In the genomic region with DNA sequence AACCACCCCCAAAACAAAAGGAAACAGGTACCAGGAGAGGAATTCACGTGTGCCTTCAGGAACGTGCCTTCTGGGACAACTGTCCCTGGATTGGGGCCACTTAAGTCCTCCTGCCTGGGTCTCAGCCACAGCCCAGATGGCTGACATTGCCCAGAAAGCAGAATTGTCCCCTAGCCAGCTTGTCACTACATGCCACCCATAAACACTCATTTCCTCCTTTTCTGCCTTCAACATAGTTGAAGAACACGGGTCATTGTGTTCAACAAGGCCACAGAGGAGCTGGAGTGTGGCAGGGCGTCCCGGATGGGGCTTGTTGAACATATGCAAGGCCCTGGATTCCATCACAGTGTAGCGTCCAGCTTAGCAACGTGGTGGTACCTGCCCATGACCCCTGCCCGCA, we compare ENCODE assay signal across 9 mouse cellular contexts. TPM values are rescaled to one million over a fixed set of nuclear protein-coding genes. Genes with fewer than 3 reads are reported as not detected.
DNase-seq lines count a peak whose midpoint lies in the region; ATAC-seq and TF ChIP-seq lines count a peak whose summit lies in the region.
"Had no signal": no experiment of that assay in that cellular context is flagged by ENCODE, and none has a peak within 500 bp of the region (broad histone marks: within the 10 kb centered on the region; RNA-seq: fewer than 3 reads in every experiment).

No protein-coding gene starts in this region.

- no peaks in the 10 kb centered on the region for H3K9me3 ChIP-seq in limb, embryonic 11.5 days (ENCODE audit: control insufficient read depth, low read length)

- peaks cover 11% of the 10 kb centered on the region for H3K4me1 ChIP-seq in limb, embryonic 11.5 days (ENCODE audit: control insufficient read depth, insufficient read depth, low read length)

- intact Hi-C loops in gastrocnemius, postnatal 14 days (cut with DNase I; ENCODE audit: low total_unique reads): no loop called here

- no peak overlapping the region for H3K4me2 ChIP-seq in limb, embryonic 11.5 days (ENCODE audit: low read depth, severe bottlenecking)

- H3K27me3 ChIP-seq in limb, embryonic 11.5 days (ENCODE audit: control insufficient read depth, insufficient read depth, low read length): no peaks in the 10 kb centered on the region

- no peak for ATAC-seq in limb, embryonic 11.5 days (ENCODE audit: insufficient number of reproducible peaks, low FRiP score, low TSS enrichment, low read depth)
- peak; percentile 40 for ATAC-seq in monocyte, adult 5-6 weeks (replicated peaks; ENCODE audit: insufficient number of reproducible peaks, low FRiP score, low TSS enrichment, poor library complexity, severe bottlenecking)

- DNase-seq in layer of hippocampus, adult 2 months (ENCODE audit: low spot score in 2 of 2): no peak
- DNase-seq in layer of hippocampus, adult 9-11 months: no peak
- peak; percentile 77 for DNase-seq in cerebellum, adult 9-11 months
- no peak for DNase-seq in limb, embryonic 11.5 days (ENCODE audit: low spot score)
- DNase-seq in gastrocnemius, postnatal 14 days: no peak
- DNase-seq in layer of hippocampus, postnatal 25 days (ENCODE audit: extremely low spot score in 1 of 2, low spot score in 1 of 2): no peak
- DNase-seq: gastrocnemius, postnatal 10 days; thymus, postnatal 4 days had no signal

- TF ChIP-seq CTCF in layer of hippocampus, adult 2 months (conservative IDR thresholded peaks at IDR 0.05): no peak

- no peak overlapping the region for H3K4me3 ChIP-seq in layer of hippocampus, adult 2 months
- no peak overlapping the region for H3K4me3 ChIP-seq in limb, embryonic 11.5 days (ENCODE audit: low read depth, low read length)

- no peaks in the 10 kb centered on the region for H3K36me3 ChIP-seq in limb, embryonic 11.5 days (ENCODE audit: control insufficient read depth, insufficient read depth, low read length)

- H3K27ac ChIP-seq in layer of hippocampus, adult 2 months: peak overlapping the region; percentile 61
- no peak overlapping the region for H3K27ac ChIP-seq in limb, embryonic 11.5 days (replicated peaks; ENCODE audit: low read depth, low read length)

- 0 out of 2 replicates have a peak overlapping the region, but pooled peaks have one; percentile 3 for H3K9ac ChIP-seq in limb, embryonic 11.5 days (ENCODE audit: low read length)

- 79% methylated on average over 8 of the region's 8 CpGs for WGBS in limb, embryonic 11.5 days

RNA-seq across cellular contexts. Expression of gene Gltp, which starts 9.1 kb away (rescaled TPM):
- total RNA-seq in layer of hippocampus, adult 2 months (2021): 10 to 100 TPM; 23.6 to 27.3 TPM
- 69.0 and 73.9 TPM in 2 replicates for polyA plus RNA-seq in limb, embryonic 11.5 days (2014; fragmentation: Nextera tagmentation; extraction: Ambion mirVana)
- 46.4 to 52.1 TPM (median 46.5 TPM) in 3 replicates for total RNA-seq in monocyte, adult 5-6 weeks (2017)
- total RNA-seq in gastrocnemius, postnatal 14 days (2021): 10 to 100 TPM; 10.8 to 13.5 TPM
- 10 to 100 TPM; 36.7 to 46.2 TPM for total RNA-seq in layer of hippocampus, postnatal 25 days (2021)

RNA-seq across cellular contexts. Expression of gene Trpv4, which starts 23.5 kb away (rescaled TPM):
- total RNA-seq in layer of hippocampus, adult 2 months (2021): 1 to 10 TPM; 2.0 to 2.3 TPM
- 0.53 and 0.55 TPM in 2 replicates for polyA plus RNA-seq in limb, embryonic 11.5 days (2014; fragmentation: Nextera tagmentation; extraction: Ambion mirVana)
- total RNA-seq in monocyte, adult 5-6 weeks (2017): not detected in 3 replicates
- 1 to 10 TPM; 1.6 to 1.8 TPM for total RNA-seq in gastrocnemius, postnatal 14 days (2021)
- 1 to 10 TPM in 1 of 2 experiments, under 1 TPM in 1; 0.75 to 1.3 TPM for total RNA-seq in layer of hippocampus, postnatal 25 days (2021)

RNA-seq across cellular contexts. Expression of gene Tchp, which starts 25.8 kb away (rescaled TPM):
- 10 to 100 TPM; 12.7 to 19.3 TPM for total RNA-seq in layer of hippocampus, adult 2 months (2021)
- 14.5 and 16.1 TPM in 2 replicates for polyA plus RNA-seq in limb, embryonic 11.5 days (2014; fragmentation: Nextera tagmentation; extraction: Ambion mirVana)
- 9.8 to 16.3 TPM (median 12.8 TPM) in 3 replicates for total RNA-seq in monocyte, adult 5-6 weeks (2017)
- total RNA-seq in gastrocnemius, postnatal 14 days (2021): 1 to 10 TPM; 3.4 to 3.5 TPM
- 10 to 100 TPM in 1 of 2 experiments, 1 to 10 TPM in 1; 9.3 to 14.4 TPM for total RNA-seq in layer of hippocampus, postnatal 25 days (2021)
